Mouse (Mus musculus) thymus, adult 2 months (tissue): ENCODE measurements around the gene Adap1.

Experiments
- CTCF ChIP-seq: fragments of 200-500 bp; IDR thresholded peaks from 2 replicates; pipeline ENCODE4 v1.5.1; 2012; ENCODE audit warnings: mild to moderate bottlenecking, control low read depth, low read length, moderate library complexity, borderline replicate concordance; ENCODE audit not compliant: control insufficient read depth, poor library complexity, insufficient read depth; ENCODE audit errors: extremely low read depth
- POLR2A ChIP-seq: fragments of 200-500 bp; IDR thresholded peaks from 2 replicates; pipeline ENCODE4 v1.6.1; 2012; ENCODE audit warnings: mild to moderate bottlenecking, low read length, control low read depth, moderate library complexity; ENCODE audit not compliant: control insufficient read depth, poor library complexity, insufficient read depth; ENCODE audit errors: extremely low read depth

- TF ChIP-seq CTCF (no peak), POLR2A (no peak)
Measured at GRCm38 (mm10) chr5:139234423-139234822, 91.0 kb downstream of the Adap1 start.
